ENCODE assay signal across 7 mouse cellular contexts in genomic region chr3:57574885-57575659, GRCm38 (mm10). TPM values are rescaled to one million over a fixed set of nuclear protein-coding genes. Genes with fewer than 3 reads are reported as not detected.
DNase-seq lines count a peak whose midpoint lies in the region; ATAC-seq lines count a peak whose summit lies in the region.

No protein-coding gene starts in this region.

- 0 out of 2 replicates have a peak, but pooled peaks cover 2% of the 10 kb centered on the region for H3K36me3 ChIP-seq in hindbrain, embryonic 12.5 days

- H3K27ac ChIP-seq in hindbrain, embryonic 12.5 days, result peak overlapping the region; percentile 77

- under 1% methylated on average over 54 of the region's 59 CpGs for WGBS in hindbrain, embryonic 12.5 days

- intact Hi-C loops in left cerebral cortex, postnatal 10 days (cut with DNase I), result loop anchor here (2.0 kb wide), 1 partner anchor 104 kb away; no protein-coding TSS in a partner anchor

- H3K9me3 ChIP-seq in hindbrain, embryonic 12.5 days (replicated peaks), result no peaks in the 10 kb centered on the region

- peak overlapping the region; percentile 78 for H3K4me3 ChIP-seq in hindbrain, embryonic 12.5 days

- no peaks in the 10 kb centered on the region for H3K27me3 ChIP-seq in hindbrain, embryonic 12.5 days

- peak overlapping the region; percentile 95 for H3K4me2 ChIP-seq in hindbrain, embryonic 12.5 days (replicated peaks)

- DNase-seq in R1 (ENCODE audit: low read depth, low spot score), result peak; percentile 56
- peak; percentile 35 to 36 for DNase-seq in cerebellum, postnatal 10 days
- peak; percentile 21 to 38 for DNase-seq in frontal cortex, postnatal 36 days (ENCODE audit: low spot score in 2 of 2)
- peak; percentile 11 to 67 for DNase-seq in left cerebral cortex, postnatal 10 days (ENCODE audit: extremely low spot score in 1 of 2, low spot score in 2 of 2)
- DNase-seq in right cerebral cortex, postnatal 36 days (ENCODE audit: low spot score in 2 of 2), result peak; percentile 3 to 25

- H3K9ac ChIP-seq in hindbrain, embryonic 12.5 days, result peak overlapping the region; percentile 80

- H3K4me1 ChIP-seq in hindbrain, embryonic 12.5 days, result peaks cover 20% of the 10 kb centered on the region

- peak; percentile 75 for ATAC-seq in hindbrain, embryonic 12.5 days (ENCODE audit: low FRiP score)
- ATAC-seq in megakaryocyte-erythroid progenitor cell, adult 5-6 weeks (replicated peaks; ENCODE audit: low FRiP score, low TSS enrichment, poor library complexity, severe bottlenecking), result 0 out of 2 replicates have a peak, but pooled peaks have one; percentile 18

RNA-seq across cellular contexts. Expression of gene Wwtr1, which starts 0.6 kb away (rescaled TPM):
- polyA plus RNA-seq in hindbrain, embryonic 12.5 days (2016; fragmentation: Nextera tagmentation; extraction: Ambion mirVana), result 13.9 and 14.2 TPM in 2 replicates
- total RNA-seq in left cerebral cortex, postnatal 10 days (2021), result 10 to 100 TPM; 18.4 to 19.0 TPM
- total RNA-seq in megakaryocyte-erythroid progenitor cell, adult 5-6 weeks (2014; fragmentation: Nextera tagmentation), result not detected in 2 replicates
- total RNA-seq in megakaryocyte-erythroid progenitor cell, adult 5-6 weeks (2017), result not detected in 2 replicates

Comparison
In these comparisons a context has a peak if more than half of its experiments do, and no peak if none do; other contexts are left out.
1. Peak in every context shown above with its lines: DNase-seq, ATAC-seq, H3K4me3 ChIP-seq and H3K27ac ChIP-seq.
2. RNA of gene Wwtr1, which starts 0.6 kb away (total RNA-seq): 18.4 to 19.0 TPM in left cerebral cortex, postnatal 10 days; not detected in megakaryocyte-erythroid progenitor cell, adult 5-6 weeks; every median in the first group is over 10 times any median in the second.